Mouse (Mus musculus) hindbrain, embryonic 11.5 days (tissue): ENCODE measurements around the gene Tigit. TPM values are rescaled to one million over a fixed set of nuclear protein-coding genes. Genes with fewer than 3 reads are reported as not detected.

Source experiments
- ATAC-seq: fragments of 200-750 bp; cut with Nextera tagmentation; 2 replicates; pipeline ENCODE4 v1.8.0; 2017; ENCODE audit warnings: mild to moderate bottlenecking, moderate TSS enrichment, moderate library complexity; ENCODE audit not compliant: low FRiP score
- DNase-seq: peaks from one replicate; pipeline ENCODE4 v3.0.0-alpha.2; 2015; ENCODE audit warnings: low spot score
- H3K27ac ChIP-seq: fragments of 300-500 bp; sonication (generic); 2 replicates; pipeline ENCODE4 v1.5.1; 2014; ENCODE audit warnings: mild to moderate bottlenecking, low read depth, low read length
- H3K27me3 ChIP-seq: fragments of 300-500 bp; sonication (generic); 2 replicates; pipeline ENCODE4 v1.6.1; 2014; ENCODE audit warnings: mild to moderate bottlenecking, low read length, moderate library complexity, mixed read lengths; ENCODE audit not compliant: control insufficient read depth, insufficient read depth
- H3K36me3 ChIP-seq: fragments of 300-500 bp; sonication (generic); 2 replicates; pipeline ENCODE4 v1.6.1; 2014; ENCODE audit warnings: mild to moderate bottlenecking, low read length, moderate library complexity, mixed read lengths; ENCODE audit not compliant: control insufficient read depth, insufficient read depth
- H3K4me1 ChIP-seq: fragments of 300-500 bp; sonication (generic); replicated peaks from 2 replicates; pipeline ENCODE4 v1.6.1; 2014; ENCODE audit warnings: low read length, mixed read lengths; ENCODE audit not compliant: control insufficient read depth, insufficient read depth
- H3K4me2 ChIP-seq: fragments of 300-500 bp; sonication (generic); replicated peaks from 2 replicates; pipeline ENCODE4 v1.6.1; 2014; ENCODE audit warnings: mild to moderate bottlenecking, low read depth, low read length
- H3K4me3 ChIP-seq: fragments of 300-500 bp; sonication (generic); 2 replicates; pipeline ENCODE4 v1.5.1; 2014; ENCODE audit warnings: low read depth, low read length
- H3K9ac ChIP-seq: fragments of 300-500 bp; sonication (generic); 2 replicates; pipeline ENCODE4 v1.6.1; 2014; ENCODE audit warnings: low read depth, low read length
- H3K9me3 ChIP-seq: fragments of 300-500 bp; sonication (generic); 2 replicates; pipeline ENCODE4 v1.6.1; 2016; ENCODE audit warnings: low read length; ENCODE audit not compliant: control insufficient read depth
- WGBS: fragments of 180-500 bp; shearing (Covaris S2); extraction: QIAGEN DNeasy Blood & Tissue Kit; methylation state at CpG from one replicate; pipeline ENCODE4 v1.1.7; 2014; 5-methylcytosine and 5-hydroxymethylcytosine counted together
- polyA plus RNA-seq: library from polyadenylated mRNA; unstranded; fragments of >200 nt; fragmentation: Nextera tagmentation; extraction: Ambion mirVana; gene quantifications from 2 replicates; pipeline ENCODE4 v1.2.1, GENCODE M21; 2014

Gene Tigit
- polyA plus RNA-seq, 1 experiment from 2014 or later: not detected

GRCm38 (mm10) chr16:43700575-43700974 lies 36.6 kb upstream of the Tigit start:
- no peaks in the 10 kb centered on the region for H3K4me1 ChIP-seq
- H3K4me3 ChIP-seq: no peak overlapping the region
- 94% methylated on average over 8 of the region's 8 CpGs for WGBS
- no peaks in the 10 kb centered on the region for H3K36me3 ChIP-seq
- no peaks in the 10 kb centered on the region for H3K9me3 ChIP-seq
- DNase-seq: no peak
- no peak overlapping the region for H3K4me2 ChIP-seq
- no peak overlapping the region for H3K27ac ChIP-seq
- H3K9ac ChIP-seq: no peak overlapping the region
- ATAC-seq: no peak
- no peaks in the 10 kb centered on the region for H3K27me3 ChIP-seq

- ATAC-seq: no peak
- no peaks in the 10 kb centered on the region for H3K9me3 ChIP-seq
- H3K36me3 ChIP-seq: no peaks in the 10 kb centered on the region
- H3K27me3 ChIP-seq: no peaks in the 10 kb centered on the region
- H3K4me3 ChIP-seq: no peak overlapping the region
- no peak for DNase-seq
- no peak overlapping the region for H3K4me2 ChIP-seq
- no peak overlapping the region for H3K9ac ChIP-seq
- WGBS: 84% methylated on average over 14 of the region's 14 CpGs
- H3K27ac ChIP-seq: no peak overlapping the region
- H3K4me1 ChIP-seq: no peaks in the 10 kb centered on the region
These were observed 35.0 kb upstream of the Tigit start for GRCm38 (mm10) chr16:43698735-43699649.

- Histone ChIP-seq H3K9me3 (no peaks in the 10 kb centered on the region), H3K4me3 (no peak overlapping the region), H3K9ac (no peak overlapping the region), H3K27me3 (no peaks in the 10 kb centered on the region), H3K4me1 (no peaks in the 10 kb centered on the region), H3K4me2 (no peak overlapping the region), H3K36me3 (no peaks in the 10 kb centered on the region), H3K27ac (no peak overlapping the region)
- DNase-seq (no peak), ATAC-seq (no peak)
- 91% methylated on average over 7 of the region's 7 CpGs for WGBS
These were observed 33.8 kb upstream of the Tigit start for GRCm38 (mm10) chr16:43697772-43698171.

- WGBS: 85% methylated on average over 7 of the region's 7 CpGs
- H3K4me2 ChIP-seq: no peak overlapping the region
- H3K9ac ChIP-seq: no peak overlapping the region
These were observed 31.9 kb upstream of the Tigit start for GRCm38 (mm10) chr16:43695852-43696251.

GRCm38 (mm10) chr16:43694104-43694503 lies 30.2 kb upstream of the Tigit start:
- 92% methylated on average over 11 of the region's 11 CpGs for WGBS
- Histone ChIP-seq H3K4me1 (no peaks in the 10 kb centered on the region), H3K4me2 (no peak overlapping the region), H3K9me3 (no peaks in the 10 kb centered on the region), H3K27me3 (no peaks in the 10 kb centered on the region), H3K36me3 (no peaks in the 10 kb centered on the region), H3K27ac (no peak overlapping the region), H3K4me3 (no peak overlapping the region), H3K9ac (no peak overlapping the region)
- ATAC-seq (no peak), DNase-seq (no peak)

More at GRCm38 (mm10) chr16:43695852-43696251, 31.9 kb upstream of the Tigit start:
- no peak overlapping the region for H3K27ac ChIP-seq
- no peak overlapping the region for H3K4me3 ChIP-seq
- H3K36me3 ChIP-seq: no peaks in the 10 kb centered on the region
- H3K4me1 ChIP-seq: no peaks in the 10 kb centered on the region
- H3K27me3 ChIP-seq: no peaks in the 10 kb centered on the region
- H3K9me3 ChIP-seq: no peaks in the 10 kb centered on the region
- DNase-seq (no peak), ATAC-seq (no peak)

GRCm38 (mm10) chr16:43692611-43693010 lies 28.7 kb upstream of the Tigit start:
- Histone ChIP-seq H3K4me3 (no peak overlapping the region), H3K27me3 (no peaks in the 10 kb centered on the region), H3K4me1 (no peaks in the 10 kb centered on the region), H3K36me3 (no peaks in the 10 kb centered on the region), H3K4me2 (no peak overlapping the region), H3K9me3 (no peaks in the 10 kb centered on the region), H3K9ac (no peak overlapping the region), H3K27ac (no peak overlapping the region)
- WGBS: 89% methylated on average over 4 of the region's 4 CpGs
- no peak for DNase-seq
- ATAC-seq: no peak

- DNase-seq (no peak), ATAC-seq (no peak)
- 91% methylated on average over 5 of the region's 5 CpGs for WGBS
- Histone ChIP-seq H3K27me3 (no peaks in the 10 kb centered on the region), H3K27ac (no peak overlapping the region), H3K4me2 (no peak overlapping the region), H3K36me3 (no peaks in the 10 kb centered on the region), H3K4me1 (no peaks in the 10 kb centered on the region), H3K4me3 (no peak overlapping the region), H3K9me3 (no peaks in the 10 kb centered on the region), H3K9ac (no peak overlapping the region)
These were observed 27.8 kb upstream of the Tigit start for GRCm38 (mm10) chr16:43691741-43692140.

GRCm38 (mm10) chr16:43690912-43691311 lies 27.0 kb upstream of the Tigit start:
- H3K27ac ChIP-seq: no peak overlapping the region
- no peak for DNase-seq
- H3K36me3 ChIP-seq: no peaks in the 10 kb centered on the region
- ATAC-seq: no peak
- no peak overlapping the region for H3K4me3 ChIP-seq
- 82% methylated on average over 2 of the region's 2 CpGs for WGBS
- no peaks in the 10 kb centered on the region for H3K27me3 ChIP-seq
- H3K9me3 ChIP-seq: no peaks in the 10 kb centered on the region
- H3K4me2 ChIP-seq: no peak overlapping the region
- no peak overlapping the region for H3K9ac ChIP-seq
- no peaks in the 10 kb centered on the region for H3K4me1 ChIP-seq

GRCm38 (mm10) chr16:43690211-43690690 lies 26.3 kb upstream of the Tigit start:
- DNase-seq: no peak
- Histone ChIP-seq H3K27me3 (no peaks in the 10 kb centered on the region), H3K9me3 (no peaks in the 10 kb centered on the region), H3K4me3 (no peak overlapping the region), H3K36me3 (no peaks in the 10 kb centered on the region), H3K4me2 (no peak overlapping the region), H3K4me1 (no peaks in the 10 kb centered on the region), H3K27ac (no peak overlapping the region), H3K9ac (no peak overlapping the region)
- ATAC-seq: no peak
- WGBS: 95% methylated on average over 3 of the region's 3 CpGs
